Mouse (Mus musculus): Measurements from ENCODE around the gene Dek.

Dek gene

DNA sequence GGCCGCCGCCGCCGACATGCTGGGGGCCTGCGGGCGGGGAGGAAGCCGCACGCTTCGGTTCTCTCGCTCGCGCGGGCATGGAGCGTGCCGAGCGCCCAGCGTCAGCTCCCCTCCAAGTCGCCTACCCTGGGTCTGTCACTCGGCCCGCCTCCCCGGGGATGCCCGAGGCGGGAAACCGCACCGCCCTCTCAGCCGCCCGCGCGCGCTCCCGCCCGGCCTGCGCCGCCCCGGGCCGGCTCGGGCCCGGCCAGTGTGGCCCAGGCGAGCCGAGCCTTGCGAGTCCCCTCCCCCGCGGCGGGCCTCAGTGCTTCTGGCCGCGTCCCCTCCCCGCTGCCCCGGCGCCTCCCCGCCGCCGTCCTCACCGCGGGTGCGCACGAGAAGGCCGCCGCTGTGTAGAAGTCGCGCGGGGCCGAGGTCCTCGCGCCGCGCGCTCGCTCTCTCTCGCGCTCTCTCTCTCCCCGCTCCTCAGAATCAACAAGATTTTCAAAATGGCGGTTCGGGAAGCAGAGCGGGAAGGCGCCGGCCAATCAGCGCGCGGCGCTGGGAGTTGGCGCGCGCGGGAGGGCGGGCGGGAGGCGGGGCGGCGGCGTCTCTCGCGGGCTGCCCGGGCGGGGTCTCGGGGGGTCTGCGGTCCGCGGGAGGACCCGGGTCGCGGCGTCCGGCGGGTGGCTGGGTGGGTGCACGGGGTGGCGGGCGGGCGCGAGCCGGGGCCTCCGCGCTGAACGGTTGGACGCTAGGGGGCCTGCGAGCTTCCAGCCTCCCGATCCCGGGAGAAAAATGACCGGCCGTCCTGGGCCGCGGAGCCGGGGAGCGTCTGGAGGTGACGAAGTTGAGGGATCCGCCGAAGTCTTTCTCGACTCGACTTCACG is at the start of gene Dek:
Gene Dek, minus strand, starts transcription at position 491 of the 869 bp plus-strand sequence.
- DNase-seq (ENCODE audit: low read depth, low spot score): peak; percentile 91

GRCm38 (mm10) chr13:47154866-47155265 is 48.9 kb upstream of the Dek start:
- DNase-seq (ENCODE audit: low read depth, low spot score): no peak

DNA sequence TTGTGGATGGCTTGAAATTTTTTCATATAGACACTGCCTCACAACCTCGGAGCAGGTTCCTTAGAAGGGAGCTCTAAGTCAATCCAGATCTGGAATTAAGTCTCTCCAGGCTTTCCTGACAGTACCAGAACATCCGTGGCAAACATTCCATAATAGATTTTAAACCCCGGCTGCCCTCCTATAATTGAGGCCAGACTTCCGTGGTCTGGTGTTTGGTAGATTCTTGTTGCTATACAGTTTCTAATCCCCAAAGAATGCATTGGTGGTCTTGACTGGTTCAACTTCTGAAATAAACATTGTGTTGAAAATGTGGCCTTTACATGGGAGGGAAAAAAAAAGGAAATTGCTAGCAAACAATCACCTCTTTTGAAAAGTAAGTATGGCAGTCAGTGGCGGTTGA is 47.2 kb upstream of the Dek start:
- DNase-seq (ENCODE audit: low read depth, low spot score): no peak

- DNase-seq (ENCODE audit: low read depth, low spot score): peak; percentile 66
Measured at GRCm38 (mm10) chr13:47152390-47152789, 46.4 kb upstream of the Dek start.

DNA sequence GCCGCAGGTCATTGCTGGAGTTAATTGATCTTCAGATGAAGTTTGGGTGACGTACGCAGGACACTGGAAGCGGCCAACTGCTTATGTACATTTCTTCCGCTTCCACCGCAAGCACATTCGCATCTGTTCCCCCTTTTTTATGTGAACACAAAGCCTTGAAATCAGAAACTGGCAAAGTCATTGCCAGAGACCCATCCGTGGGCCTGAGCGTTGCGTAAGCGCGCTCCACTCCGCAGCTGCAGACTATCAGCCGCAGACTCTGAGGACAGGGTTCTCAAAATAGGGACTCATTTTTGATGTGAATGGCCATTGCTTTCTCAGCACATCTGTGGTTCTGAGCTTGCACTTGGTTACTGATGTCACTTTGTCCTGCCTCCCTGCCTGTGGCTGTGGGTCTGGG is 45.1 kb upstream of the Dek start:
- no peak for DNase-seq (ENCODE audit: low read depth, low spot score)

- DNase-seq (ENCODE audit: low read depth, low spot score): no peak
Measured at GRCm38 (mm10) chr13:47149993-47150392, 44.0 kb upstream of the Dek start.

DNA sequence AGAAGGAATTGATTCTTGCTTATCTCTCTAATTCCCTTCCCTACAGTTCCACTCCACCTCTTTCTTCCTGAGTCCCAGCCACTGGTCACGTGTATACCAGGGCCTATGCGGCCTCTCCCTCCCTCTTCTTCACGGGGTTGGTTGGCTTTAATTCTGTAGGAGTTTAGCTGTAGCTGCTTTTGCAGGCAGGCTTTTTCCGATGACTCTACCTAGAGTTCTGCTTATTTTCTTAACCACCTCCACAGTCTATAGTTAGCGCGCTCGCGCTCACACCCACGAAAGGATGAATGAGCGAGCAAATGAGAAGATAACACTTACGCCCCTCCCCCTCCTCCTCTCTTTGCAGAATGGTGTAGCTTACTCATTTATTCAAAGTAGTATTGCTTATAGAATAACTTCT is 42.6 kb upstream of the Dek start:
- DNase-seq (ENCODE audit: low read depth, low spot score): no peak

GRCm38 (mm10) chr13:47146388-47146787 is 40.4 kb upstream of the Dek start:
- DNase-seq (ENCODE audit: low read depth, low spot score): no peak

DNA sequence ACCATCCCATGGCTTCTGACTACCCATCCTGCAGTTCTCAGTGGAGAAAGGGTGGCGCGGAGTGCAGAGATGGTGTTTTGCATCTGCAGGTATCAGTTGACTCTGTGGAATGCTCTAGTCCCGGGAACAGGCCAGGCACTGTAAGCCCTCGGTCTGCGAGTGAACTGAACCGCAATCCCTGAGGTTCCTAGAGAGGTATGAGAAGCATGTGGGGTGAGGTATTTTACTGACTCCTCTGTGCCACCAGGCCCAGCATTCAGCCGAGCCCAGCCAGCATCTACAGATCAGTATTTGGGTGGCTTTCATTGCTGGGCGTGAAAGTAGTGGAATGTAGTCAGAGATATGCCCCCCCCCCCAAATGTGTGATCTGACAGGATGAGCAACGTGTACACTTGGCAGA is 39.9 kb upstream of the Dek start:
- DNase-seq (ENCODE audit: low read depth, low spot score): no peak

GRCm38 (mm10) chr13:47142764-47143163 is 36.8 kb upstream of the Dek start:
- DNase-seq (ENCODE audit: low read depth, low spot score): no peak

DNA sequence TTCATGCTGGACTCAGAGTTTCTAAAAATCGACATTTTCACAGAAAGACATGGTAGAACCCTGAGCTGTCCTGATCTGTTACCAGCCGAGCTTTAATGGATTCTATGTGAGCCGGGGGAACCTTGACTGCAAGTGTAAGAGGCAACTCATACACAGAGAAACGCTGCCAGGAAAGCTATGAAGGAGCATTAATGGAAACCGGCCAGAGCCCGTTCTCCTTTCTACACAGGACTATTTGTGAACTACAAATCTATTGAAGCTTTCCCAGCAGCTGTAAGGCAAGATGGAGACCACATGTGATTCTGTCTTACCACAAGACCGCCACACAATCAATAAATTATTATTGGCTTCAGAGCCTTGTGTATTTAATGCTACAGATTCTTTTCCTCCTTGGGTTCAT is 29.7 kb upstream of the Dek start:
- DNase-seq (ENCODE audit: low read depth, low spot score): no peak

DNA sequence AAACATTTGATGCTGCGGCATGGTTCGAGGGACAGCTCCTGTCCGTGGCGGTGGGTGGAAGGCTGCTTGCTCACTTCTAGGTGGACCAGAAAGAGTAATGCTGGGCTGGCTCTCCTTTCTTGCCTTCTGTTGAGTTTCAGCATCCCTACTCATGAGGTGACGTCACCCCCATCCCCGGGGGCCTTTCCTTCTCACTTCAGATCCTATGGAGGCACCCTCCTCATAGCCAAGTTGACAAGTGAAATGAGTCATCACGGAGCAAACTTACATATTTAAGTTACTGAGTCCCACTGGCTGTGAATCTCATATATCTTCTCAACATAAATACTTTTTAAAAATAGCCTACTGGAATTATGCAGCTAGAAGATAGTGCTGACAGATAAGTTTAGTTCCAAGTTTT is 28.8 kb upstream of the Dek start:
- no peak for DNase-seq (ENCODE audit: low read depth, low spot score)

DNA sequence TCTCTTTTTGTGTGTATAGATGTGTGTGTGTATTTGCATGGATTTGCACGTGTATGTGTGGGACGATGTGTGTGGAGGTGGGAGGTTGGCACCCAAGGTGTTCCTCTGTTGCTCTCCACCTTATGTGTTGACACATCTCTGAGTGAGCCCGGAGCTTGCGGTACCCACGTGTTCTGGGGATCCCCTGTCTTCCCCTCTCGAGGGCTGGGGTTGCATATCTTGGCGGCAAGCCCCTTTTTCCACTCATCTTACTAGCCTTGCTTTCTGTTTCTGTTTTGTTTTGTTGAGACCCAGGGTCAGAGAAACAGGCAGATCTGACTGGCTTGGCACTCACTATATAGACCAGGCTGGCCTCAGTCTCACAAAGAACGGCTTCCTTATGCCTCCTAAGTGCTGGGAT is 27.1 kb upstream of the Dek start:
- peak; percentile 11 for DNase-seq (ENCODE audit: low read depth, low spot score)

- no peak for DNase-seq (ENCODE audit: low read depth, low spot score)
Measured at GRCm38 (mm10) chr13:47129090-47129489, 23.1 kb upstream of the Dek start.

GRCm38 (mm10) chr13:47125595-47125994 is 19.6 kb upstream of the Dek start:
- DNase-seq (ENCODE audit: low read depth, low spot score): no peak

DNA sequence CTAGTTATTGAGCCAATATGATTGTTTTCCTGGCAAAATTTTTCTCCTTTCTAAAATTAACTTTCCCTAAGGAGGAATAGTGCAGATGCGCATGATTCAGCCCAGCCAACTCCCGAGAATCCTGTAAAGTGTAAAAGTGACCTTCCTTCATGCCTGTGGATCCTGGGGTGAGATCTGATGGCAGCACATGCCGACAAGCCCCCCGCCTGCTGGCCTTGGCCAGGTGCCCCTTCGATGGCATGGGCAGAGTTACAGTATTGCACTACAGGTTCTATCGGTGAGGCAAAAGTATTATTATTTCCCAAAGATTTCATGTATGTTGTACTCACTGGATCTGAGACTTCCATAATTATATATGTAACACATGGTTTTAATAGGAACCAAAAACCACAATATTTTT is 19.0 kb upstream of the Dek start:
- DNase-seq (ENCODE audit: low read depth, low spot score): no peak

GRCm38 (mm10) chr13:47124449-47124848 is 18.4 kb upstream of the Dek start:
- DNase-seq (ENCODE audit: low read depth, low spot score): no peak

DNA sequence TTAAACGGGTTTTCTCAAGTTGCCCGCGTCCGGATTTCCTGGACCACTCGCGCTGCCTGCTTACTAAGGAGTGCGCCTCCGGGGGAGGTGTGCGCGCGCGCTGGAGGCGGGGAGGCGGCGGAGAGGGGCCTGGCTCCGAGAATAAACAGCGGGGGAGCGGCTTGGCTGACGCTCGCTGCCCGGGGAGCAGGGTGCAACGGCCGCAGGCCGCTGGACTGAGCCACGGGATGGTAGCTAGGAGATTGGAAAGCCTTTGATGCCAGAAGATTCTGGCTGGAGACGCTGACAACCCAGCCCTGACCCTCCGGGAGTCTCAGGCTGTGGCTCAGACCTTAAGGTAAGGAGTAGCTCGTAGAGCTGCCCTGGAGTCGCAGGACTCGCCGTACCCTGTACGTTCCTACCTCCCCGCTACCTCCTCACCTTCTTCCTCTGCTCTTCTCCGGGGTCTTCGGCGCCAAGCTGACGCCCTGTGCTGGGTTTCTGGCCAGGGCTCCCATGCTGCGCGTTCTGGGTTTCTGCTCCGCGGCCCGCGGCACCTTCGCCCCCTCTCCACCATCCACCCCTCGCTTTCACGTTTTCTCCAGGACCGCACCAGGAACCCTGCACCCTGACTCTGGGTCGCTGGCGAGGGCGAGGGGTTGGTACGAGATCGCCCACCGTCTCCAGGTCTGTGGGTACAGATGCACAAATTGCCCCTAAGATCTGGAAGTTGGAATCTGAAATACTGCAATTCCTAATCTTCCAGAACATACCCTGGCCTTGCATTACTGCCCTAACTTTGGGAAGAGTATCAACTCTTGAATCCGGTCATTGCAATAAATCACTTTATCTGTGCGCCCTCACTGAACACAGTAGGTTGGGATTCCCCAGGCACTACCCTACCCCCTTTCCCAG is 16.8 kb upstream of the Dek start, which contains the start of gene Rnf144b:
Gene Rnf144b, plus strand, starts transcription at position 120 of the 894 bp plus-strand sequence.
- no peak for DNase-seq (ENCODE audit: low read depth, low spot score)

GRCm38 (mm10) chr13:47121333-47121889 is 15.4 kb upstream of the Dek start:
- no peak for DNase-seq (ENCODE audit: low read depth, low spot score)

- no peak for DNase-seq (ENCODE audit: low read depth, low spot score)
Measured at GRCm38 (mm10) chr13:47116000-47116399, 10.0 kb upstream of the Dek start.

GRCm38 (mm10) chr13:47112924-47113323 is 6.9 kb upstream of the Dek start:
- DNase-seq (ENCODE audit: low read depth, low spot score): no peak

DNA sequence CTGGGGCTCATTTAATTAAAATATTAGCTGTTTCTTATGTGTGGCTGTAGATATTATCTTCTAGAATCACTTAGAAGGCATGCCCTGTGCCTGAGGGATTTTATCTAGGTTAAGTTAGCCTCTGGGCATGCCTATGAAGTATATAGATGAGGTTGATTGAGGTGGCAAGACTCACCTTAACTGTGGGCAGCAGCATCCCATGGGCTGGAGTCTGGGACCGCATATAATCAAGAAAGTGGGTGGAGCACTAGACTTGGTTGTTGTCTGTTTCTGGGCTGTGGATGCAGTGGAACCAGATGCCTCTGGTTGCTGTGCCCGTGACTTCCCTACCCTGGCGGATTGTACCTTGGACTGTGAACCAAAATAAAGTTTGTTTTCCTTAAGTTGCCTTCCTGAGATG is 6.1 kb upstream of the Dek start:
- no peak for DNase-seq (ENCODE audit: low read depth, low spot score)

All from A20 (cell line).